Mouse (Mus musculus) forebrain, postnatal 0 days (tissue): ENCODE data around the gene Cdkal1. TPM values are rescaled to one million over a fixed set of nuclear protein-coding genes. Genes with fewer than 3 reads are reported as not detected.

ENCODE experiments used
- ATAC-seq: fragments of 200-750 bp; cut with Nextera tagmentation; 2 replicates; pipeline ENCODE4 v1.8.0; 2017; ENCODE audit warnings: mild to moderate bottlenecking, moderate library complexity
- DNase-seq: peaks from one replicate; pipeline ENCODE4 v3.0.0-alpha.2; 2015
- H3K27ac ChIP-seq: fragments of 300-500 bp; sonication (generic); 2 replicates; pipeline ENCODE4 v1.5.1; 2014; ENCODE audit warnings: low read depth, mild to moderate bottlenecking, antibody characterized with exemption, low read length, moderate library complexity, mixed read lengths
- H3K27me3 ChIP-seq: fragments of 300-500 bp; sonication (generic); 2 replicates; pipeline ENCODE4 v1.6.1; 2014; ENCODE audit warnings: mild to moderate bottlenecking, low read length, mixed read lengths; ENCODE audit not compliant: insufficient read depth
- H3K36me3 ChIP-seq: fragments of 300-500 bp; sonication (generic); 2 replicates; pipeline ENCODE4 v1.6.1; 2014; ENCODE audit warnings: mild to moderate bottlenecking, moderate library complexity; ENCODE audit not compliant: insufficient read depth
- H3K4me1 ChIP-seq: fragments of 300-500 bp; sonication (generic); 2 replicates; pipeline ENCODE4 v1.6.1; 2014; ENCODE audit warnings: antibody characterized with exemption; ENCODE audit not compliant: insufficient read depth
- H3K4me2 ChIP-seq: fragments of 300-500 bp; sonication (generic); 2 replicates; pipeline ENCODE4 v1.6.1; 2014; ENCODE audit warnings: low read depth, mild to moderate bottlenecking, moderate library complexity
- H3K4me3 ChIP-seq: fragments of 300-500 bp; sonication (generic); 2 replicates; pipeline ENCODE4 v1.5.1; 2014; ENCODE audit warnings: low read depth, low read length, mixed read lengths
- H3K9ac ChIP-seq: fragments of 300-500 bp; sonication (generic); 2 replicates; pipeline ENCODE4 v1.6.1; 2014; ENCODE audit warnings: mild to moderate bottlenecking
- H3K9me3 ChIP-seq: fragments of 300-500 bp; sonication (generic); 2 replicates; pipeline ENCODE4 v1.6.1; 2016; ENCODE audit warnings: low read length
- CTCF ChIP-seq: sonication (generic); IDR thresholded peaks from 2 replicates; pipeline ENCODE4 v1.5.1; 2016; ENCODE audit warnings: antibody characterized with exemption, control low read depth, low read depth
- WGBS: fragments of 180-500 bp; shearing (Covaris S2); extraction: QIAGEN DNeasy Blood & Tissue Kit; methylation state at CpG from one replicate; pipeline ENCODE4 v1.1.7; 2014; 5-methylcytosine and 5-hydroxymethylcytosine counted together
- polyA plus RNA-seq: library from polyadenylated mRNA; unstranded; fragments of >200 nt; fragmentation: Nextera tagmentation; extraction: Ambion mirVana; gene quantifications from 2 replicates; pipeline ENCODE4 v1.2.1, GENCODE M21; 2015
- total RNA-seq: library from RNA; depleted of rRNA; stranded (reverse); fragments of >200 nt; gene quantifications from 2 replicates; pipeline ENCODE4 v1.2.3, GENCODE M21; 2014

The Cdkal1 gene
- total and polyA plus RNA-seq, 2 experiments from 2014 or later = 16.7 to 18.3 TPM

DNA sequence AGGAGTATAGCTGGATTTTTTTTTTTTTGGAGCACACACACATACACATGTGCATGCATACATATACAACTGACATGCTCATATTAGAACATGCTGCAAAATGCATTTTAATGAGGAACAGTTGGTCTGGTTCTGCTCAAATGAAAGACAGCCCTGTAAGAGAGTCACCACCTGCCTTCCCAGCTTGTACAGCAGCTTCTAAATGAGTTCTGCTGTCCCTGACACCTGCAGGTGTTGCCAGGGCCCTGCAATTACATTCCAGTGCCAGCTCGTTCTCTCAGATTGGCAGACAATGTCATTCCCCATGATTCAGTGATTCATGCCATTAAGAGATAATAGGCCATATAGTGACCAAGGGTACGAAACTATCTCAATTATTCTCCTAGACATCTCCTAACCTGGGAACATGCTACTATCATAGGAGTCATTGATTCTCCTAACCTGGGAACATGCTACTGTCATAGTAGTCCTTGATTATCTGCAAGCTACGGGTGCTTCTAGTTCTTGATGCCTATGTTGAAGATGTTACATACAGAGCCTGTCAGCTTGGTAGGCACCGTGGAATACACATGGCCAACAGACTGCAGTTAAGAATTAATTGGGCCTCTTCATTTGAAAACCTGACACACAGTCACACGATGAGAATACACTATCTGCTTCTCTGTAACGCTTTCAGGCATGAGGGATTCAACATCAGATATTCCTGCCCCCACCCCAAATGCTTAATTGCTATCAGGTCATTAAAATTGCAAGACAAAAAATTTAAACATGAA, 522.6 kb downstream of the Cdkal1 start:
- Histone ChIP-seq H3K27me3 (no peaks in the 10 kb centered on the region), H3K4me2 (no peak overlapping the region), H3K9ac (no peak overlapping the region), H3K9me3 (no peaks in the 10 kb centered on the region), H3K36me3 (no peaks in the 10 kb centered on the region), H3K27ac (no peak overlapping the region), H3K4me1 (no peaks in the 10 kb centered on the region; the same call in 1 of the 2 replicates), H3K4me3 (no peak overlapping the region)
- TF ChIP-seq CTCF = 0 out of 2 replicates have a peak, but pooled peaks have one; percentile 20
- DNase-seq (peak; percentile 70), ATAC-seq (peak; percentile 84)
- 52% methylated on average over 6 of the region's 6 CpGs for WGBS

DNA sequence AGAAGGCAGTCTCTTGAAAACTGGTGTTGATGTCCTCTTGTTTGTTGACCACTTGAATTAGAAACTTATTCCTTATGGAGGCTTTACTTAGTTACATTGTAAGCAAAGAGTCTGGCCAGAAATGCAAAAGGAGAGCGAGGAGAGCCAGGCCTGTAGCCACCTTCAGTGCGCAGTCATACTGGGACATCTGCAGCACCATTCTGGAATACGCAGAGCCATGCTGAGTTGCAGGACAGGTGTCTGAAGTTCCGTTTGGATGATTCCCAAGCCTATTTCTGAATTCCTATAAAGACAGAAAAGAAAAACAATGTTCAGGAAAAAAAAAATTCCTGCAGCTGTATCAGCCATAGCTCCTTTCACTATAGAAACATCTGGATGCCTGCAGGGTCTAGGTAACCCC, 529.5 kb downstream of the Cdkal1 start:
- H3K27me3 ChIP-seq = no peaks in the 10 kb centered on the region
- no peak for TF ChIP-seq CTCF
- H3K4me2 ChIP-seq = no peak overlapping the region
- H3K4me1 ChIP-seq = no peaks in the 10 kb centered on the region
- no peaks in the 10 kb centered on the region for H3K36me3 ChIP-seq
- no peak overlapping the region for H3K9ac ChIP-seq
- H3K27ac ChIP-seq = no peak overlapping the region
- no peak overlapping the region for H3K4me3 ChIP-seq
- DNase-seq (no peak), ATAC-seq (no peak)
- 80% methylated on average over 4 of the region's 4 CpGs for WGBS
- no peaks in the 10 kb centered on the region for H3K9me3 ChIP-seq

- no peaks in the 10 kb centered on the region for H3K4me1 ChIP-seq
- ATAC-seq = no peak
- no peaks in the 10 kb centered on the region for H3K27me3 ChIP-seq
- no peaks in the 10 kb centered on the region for H3K36me3 ChIP-seq
- H3K9ac ChIP-seq = no peak overlapping the region
- TF ChIP-seq CTCF = no peak
- H3K4me2 ChIP-seq = no peak overlapping the region
- 38% methylated on average over 2 of the region's 2 CpGs for WGBS
- H3K27ac ChIP-seq = no peak overlapping the region
- no peak overlapping the region for H3K4me3 ChIP-seq
- H3K9me3 ChIP-seq = no peaks in the 10 kb centered on the region
- DNase-seq = no peak
These were observed 535.1 kb downstream of the Cdkal1 start for GRCm38 (mm10) chr13:29320421-29320820.

DNA sequence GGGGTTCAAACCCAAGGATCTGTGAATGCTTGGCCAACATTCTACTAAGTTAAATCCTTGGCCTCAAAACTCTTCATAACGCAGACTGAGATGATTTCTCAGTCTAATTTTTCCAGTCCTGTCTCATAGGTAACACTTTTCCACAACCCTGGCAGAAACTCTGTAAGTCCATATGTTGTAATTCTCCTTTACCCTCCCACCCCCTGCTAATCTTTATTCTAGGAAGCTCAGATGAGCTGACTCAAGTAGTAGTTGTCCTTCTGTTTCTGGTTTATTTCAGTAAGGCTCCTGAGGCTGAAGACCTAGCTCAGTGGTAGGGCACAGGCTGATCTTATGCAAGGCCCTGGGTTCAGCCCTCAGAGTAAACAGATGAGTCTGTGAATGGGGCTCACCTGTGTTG, 537.8 kb downstream of the Cdkal1 start:
- 61% methylated on average over 1 of the region's 1 CpGs for WGBS

DNA sequence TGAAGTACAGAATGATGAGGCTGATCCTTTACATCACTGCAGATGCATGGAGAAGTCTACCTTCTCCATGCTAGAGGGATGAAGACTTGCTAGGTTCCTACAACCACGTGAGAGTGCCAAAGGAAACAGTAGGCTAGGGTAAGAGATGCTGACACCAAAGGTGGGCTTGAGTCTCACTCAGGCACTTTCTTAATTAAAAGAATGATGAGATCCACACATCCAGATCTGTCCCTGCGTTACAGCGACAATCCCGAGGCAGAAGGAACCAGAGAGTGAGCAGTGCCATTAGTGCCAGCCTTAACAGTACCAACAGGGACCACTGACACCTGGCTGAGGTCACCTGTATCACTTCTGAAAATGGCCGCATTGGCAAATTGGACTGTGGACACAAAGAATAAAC, 539.2 kb downstream of the Cdkal1 start:
- Histone ChIP-seq H3K4me1 (no peaks in the 10 kb centered on the region), H3K4me3 (no peak overlapping the region), H3K27me3 (no peaks in the 10 kb centered on the region), H3K4me2 (no peak overlapping the region), H3K36me3 (no peaks in the 10 kb centered on the region), H3K27ac (no peak overlapping the region), H3K9me3 (no peaks in the 10 kb centered on the region), H3K9ac (no peak overlapping the region)
- DNase-seq (no peak), ATAC-seq (no peak)
- 90% methylated on average over 5 of the region's 5 CpGs for WGBS
- no peak for TF ChIP-seq CTCF

More for the DNA sequence above, 537.8 kb downstream of the Cdkal1 start:
- H3K9me3 ChIP-seq = no peaks in the 10 kb centered on the region
- H3K27me3 ChIP-seq = no peaks in the 10 kb centered on the region
- no peak overlapping the region for H3K4me2 ChIP-seq
- TF ChIP-seq CTCF = no peak
- no peaks in the 10 kb centered on the region for H3K4me1 ChIP-seq
- no peaks in the 10 kb centered on the region for H3K36me3 ChIP-seq
- H3K27ac ChIP-seq = no peak overlapping the region
- no peak overlapping the region for H3K4me3 ChIP-seq
- ATAC-seq (no peak), DNase-seq (no peak)
- H3K9ac ChIP-seq = no peak overlapping the region

DNA sequence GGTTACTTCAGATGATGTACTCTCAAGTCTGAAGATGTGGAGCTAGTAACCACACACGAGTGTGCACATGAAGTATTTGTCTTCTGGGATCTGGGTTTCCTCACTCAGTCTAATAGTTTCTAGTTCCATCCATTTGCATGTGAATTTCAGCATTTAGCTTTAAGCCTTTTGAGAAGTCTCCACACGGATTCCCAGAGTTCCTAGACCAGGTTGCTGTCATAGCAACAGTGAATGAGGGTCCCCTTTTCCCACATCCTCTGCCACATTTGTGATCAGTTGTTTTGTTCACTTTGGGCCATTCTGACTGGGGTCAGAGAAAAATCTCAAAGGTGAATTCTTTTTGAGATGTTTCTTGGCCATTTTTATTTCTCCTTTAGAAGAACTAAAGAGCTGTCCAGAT, 543.4 kb downstream of the Cdkal1 start:
- 19% methylated on average over 2 of the region's 2 CpGs for WGBS
- Histone ChIP-seq H3K36me3 (no peaks in the 10 kb centered on the region), H3K4me1 (no peaks in the 10 kb centered on the region), H3K27ac (no peak overlapping the region), H3K9ac (no peak overlapping the region), H3K4me2 (no peak overlapping the region), H3K4me3 (no peak overlapping the region), H3K9me3 (no peaks in the 10 kb centered on the region), H3K27me3 (no peaks in the 10 kb centered on the region)
- peak; percentile 23; the same call in 1 of the 2 replicates for ATAC-seq
- no peak for TF ChIP-seq CTCF
- no peak for DNase-seq

DNA sequence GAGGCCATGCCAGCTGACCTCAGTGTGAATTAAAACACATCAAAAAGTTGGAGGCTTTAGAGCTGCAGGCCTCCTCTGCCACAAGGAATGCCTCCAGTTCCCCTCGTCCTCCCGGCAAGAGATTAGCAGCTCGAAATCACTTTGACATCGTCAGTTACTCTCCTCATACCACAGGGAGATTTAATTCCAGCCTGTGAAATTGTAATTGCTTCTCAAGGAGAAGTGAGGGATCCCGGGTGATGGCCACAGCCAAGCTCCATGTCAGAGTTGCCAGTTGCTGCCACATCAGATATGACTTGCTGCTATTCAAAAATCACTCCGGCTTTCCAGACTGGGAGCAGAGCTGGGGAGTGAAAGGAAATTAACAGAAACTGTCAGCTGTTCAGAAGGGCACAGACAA, 548.1 kb downstream of the Cdkal1 start:
- H3K4me3 ChIP-seq = no peak overlapping the region
- no peaks in the 10 kb centered on the region for H3K9me3 ChIP-seq
- H3K36me3 ChIP-seq = no peaks in the 10 kb centered on the region
- H3K4me1 ChIP-seq = no peaks in the 10 kb centered on the region
- TF ChIP-seq CTCF = no peak
- no peak overlapping the region for H3K27ac ChIP-seq
- ATAC-seq (peak; percentile 80), DNase-seq (no peak)
- no peak overlapping the region for H3K9ac ChIP-seq
- no peak overlapping the region for H3K4me2 ChIP-seq
- no peaks in the 10 kb centered on the region for H3K27me3 ChIP-seq
- 30% methylated on average over 6 of the region's 6 CpGs for WGBS
